Mouse (Mus musculus): ENCODE measurements around the gene Srsf10. TPM values are rescaled to one million over a fixed set of nuclear protein-coding genes. Genes with fewer than 3 reads are reported as not detected.

Gene Srsf10
- total RNA-seq, 2 experiments from 2014 or later: 71.0 to 77.4 TPM

- intact Hi-C loops (cut with DNase I): loop anchor here (2.0 to 10.0 kb wide), 2 partner anchors 74 to 952 kb away; partner anchors contain the start of gene Rsrp1
- DNase-seq (ENCODE audit: low spot score in 2 of 2): peak; percentile 80 to 95
Observed at GRCm38 (mm10) chr4:135876583-135877020, 21.1 kb downstream of the Srsf10 start.

- intact Hi-C loops (cut with DNase I): loop anchor here (2.0 to 10.0 kb wide), 2 partner anchors 75 to 953 kb away; partner anchors contain the start of gene Rsrp1
Observed at GRCm38 (mm10) chr4:135877742-135878141, 22.2 kb downstream of the Srsf10 start.

DNA sequence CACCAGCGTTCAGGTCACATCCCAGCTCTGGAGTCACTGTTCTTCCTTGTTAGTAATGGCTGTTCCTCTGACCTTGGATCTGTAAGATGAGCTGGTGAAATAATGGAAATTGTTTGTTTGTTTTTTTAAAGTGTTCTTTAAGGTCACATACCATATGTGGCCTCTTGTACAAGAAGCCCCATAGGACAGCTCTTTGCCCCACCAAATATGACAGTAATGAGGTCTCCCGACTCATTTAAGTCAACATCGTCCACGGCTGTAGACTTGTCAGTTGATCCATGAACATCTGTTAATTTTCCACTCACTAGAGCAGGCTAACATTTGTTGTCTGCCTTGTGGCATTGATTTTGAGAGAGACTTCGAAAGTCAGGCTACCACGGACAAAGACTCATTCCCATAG is 23.5 kb downstream of the Srsf10 start:
- intact Hi-C loops (cut with DNase I): loop anchor here (10.0 kb wide), 1 partner anchor 954 kb away; the partner anchor contains the start of gene Rsrp1
- no peak for DNase-seq (ENCODE audit: low spot score in 2 of 2)

More at GRCm38 (mm10) chr4:135877742-135878141, 22.2 kb downstream of the Srsf10 start:
- DNase-seq (ENCODE audit: low spot score in 2 of 2): no peak

DNA sequence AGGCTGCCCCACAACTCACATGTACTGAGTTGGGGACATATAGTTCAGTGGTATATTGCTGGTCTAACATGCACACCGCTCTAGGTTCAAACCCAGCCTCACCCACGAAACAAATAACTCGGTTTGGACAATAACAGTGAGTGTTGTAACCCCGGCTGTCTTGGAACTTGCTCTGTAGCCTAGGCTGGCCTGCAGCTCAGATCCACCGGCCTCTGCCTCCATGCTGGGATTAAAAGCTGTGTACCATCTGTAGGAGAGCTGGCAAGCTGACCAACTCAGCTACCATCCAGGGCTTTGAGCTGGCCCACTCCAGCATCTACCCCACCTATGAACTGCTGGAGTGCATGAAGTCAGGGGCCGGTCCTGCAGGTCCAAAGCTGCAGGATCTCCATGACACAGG is 24.5 kb downstream of the Srsf10 start:
- DNase-seq (ENCODE audit: low spot score in 2 of 2): no peak
- intact Hi-C loops (cut with DNase I): no loop called here

DNA sequence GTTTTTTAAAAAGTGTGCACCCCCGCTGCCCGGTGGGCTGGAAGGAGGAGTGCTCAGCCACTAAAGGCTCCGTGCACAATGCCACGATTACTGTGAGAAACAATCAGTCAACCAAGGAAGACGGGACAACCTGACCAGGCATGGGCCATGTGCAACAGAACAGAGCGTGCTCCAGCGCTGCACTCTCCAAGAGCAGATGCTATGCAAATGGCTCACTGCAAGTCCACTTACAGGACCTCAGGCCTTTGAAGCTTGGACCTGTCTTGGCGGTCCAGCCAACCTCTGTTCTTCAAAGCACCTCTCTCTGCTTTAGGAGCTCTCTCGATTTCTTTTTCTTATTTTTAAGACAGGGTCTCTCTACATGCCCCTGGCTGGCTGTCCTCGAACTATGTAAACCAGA is 25.0 kb downstream of the Srsf10 start:
- DNase-seq (ENCODE audit: low spot score in 2 of 2): no peak
- intact Hi-C loops (cut with DNase I): no loop called here

DNA sequence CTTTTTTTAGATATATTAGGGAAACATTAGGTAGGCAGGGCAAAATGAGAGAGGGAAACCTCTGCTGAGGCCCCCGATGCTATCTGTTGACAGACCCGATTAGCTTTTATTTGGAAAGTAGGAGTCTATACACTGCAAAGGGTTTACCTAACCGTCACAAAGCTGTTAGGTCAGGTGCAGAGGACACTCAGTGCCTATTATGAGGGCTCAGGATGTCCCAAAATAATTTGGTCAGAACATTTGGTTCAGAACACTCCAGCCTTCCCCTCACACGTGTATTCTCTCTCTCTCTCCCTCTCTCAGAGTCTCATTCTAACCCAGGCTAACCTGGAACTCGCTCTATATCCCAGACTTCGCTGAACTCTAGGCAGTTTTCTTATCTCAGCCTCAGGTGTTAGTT is 26.5 kb downstream of the Srsf10 start:
- no peak for DNase-seq (ENCODE audit: low spot score in 2 of 2)
- intact Hi-C loops (cut with DNase I): no loop called here

DNA sequence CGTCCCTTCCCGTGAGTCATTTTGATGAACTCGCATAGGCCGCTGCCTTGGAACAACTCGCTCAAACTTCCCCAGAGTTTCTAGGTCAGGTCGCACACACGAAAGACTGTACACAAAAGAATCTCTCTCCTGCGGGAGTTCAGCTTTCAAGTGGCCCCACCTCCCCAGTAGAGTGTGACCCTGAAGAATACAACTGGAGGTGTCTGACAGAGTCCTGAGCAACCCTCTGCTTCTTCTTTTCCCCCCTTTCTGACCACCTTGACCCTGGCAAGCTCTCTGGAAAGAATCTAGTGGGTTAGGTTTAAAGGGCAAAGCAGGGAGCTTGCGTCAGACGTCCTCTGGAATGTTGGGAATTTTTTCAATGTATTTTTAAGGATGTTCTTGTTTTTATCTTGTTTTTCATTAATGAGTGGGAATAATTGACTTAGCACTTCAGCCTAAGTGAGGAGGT is 27.9 kb downstream of the Srsf10 start:
- DNase-seq (ENCODE audit: low spot score in 2 of 2): no peak
- intact Hi-C loops (cut with DNase I): no loop called here

- DNase-seq (ENCODE audit: low spot score in 2 of 2): no peak
- intact Hi-C loops (cut with DNase I): no loop called here
Observed at GRCm38 (mm10) chr4:135883881-135884516, 28.5 kb downstream of the Srsf10 start.

GRCm38 (mm10) chr4:135884531-135884930 is 29.0 kb downstream of the Srsf10 start:
- intact Hi-C loops (cut with DNase I): no loop called here
- no peak for DNase-seq (ENCODE audit: low spot score in 2 of 2)

DNA sequence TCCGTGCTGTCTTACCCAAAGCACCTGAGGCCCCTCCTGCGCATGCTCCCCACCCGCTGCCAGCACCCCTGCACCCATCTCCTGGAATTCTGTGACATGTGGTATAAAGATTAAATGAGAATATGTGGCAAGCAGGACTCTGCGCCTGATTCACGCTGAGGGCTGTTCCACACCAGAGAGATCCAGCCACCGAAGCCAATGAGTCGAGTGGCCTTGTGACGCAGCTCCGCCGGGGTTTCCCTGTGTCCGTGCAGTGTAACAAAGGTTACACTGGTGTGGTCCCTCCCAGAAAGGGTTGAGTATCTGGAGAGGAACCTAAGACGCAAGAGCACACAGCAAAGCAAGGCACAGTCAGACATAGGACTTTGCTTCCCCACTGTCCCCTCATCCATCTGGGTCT is 30.1 kb downstream of the Srsf10 start:
- intact Hi-C loops (cut with DNase I): no loop called here
- DNase-seq (ENCODE audit: low spot score in 2 of 2): no peak

DNA sequence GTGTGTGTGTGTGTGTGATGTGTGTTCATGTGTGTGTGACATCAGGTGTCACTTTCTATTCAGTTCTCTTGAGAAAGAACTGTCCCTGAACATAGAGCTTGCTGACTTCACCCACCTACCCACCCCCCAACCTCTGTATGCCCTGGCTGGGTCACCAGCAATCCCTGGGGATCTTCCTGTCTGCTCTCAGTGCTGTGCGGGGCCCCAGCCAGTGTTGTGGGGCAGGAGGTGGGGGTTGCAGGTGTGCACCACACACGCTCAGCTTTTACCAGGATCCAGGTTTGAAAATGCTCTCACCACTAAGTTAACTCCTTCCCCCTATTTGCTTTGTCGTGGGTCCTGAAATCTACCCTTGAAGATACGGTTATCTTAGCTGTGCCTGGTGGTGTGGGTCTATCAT is 30.6 kb downstream of the Srsf10 start:
- intact Hi-C loops (cut with DNase I): no loop called here
- no peak for DNase-seq (ENCODE audit: low spot score in 2 of 2)

DNA sequence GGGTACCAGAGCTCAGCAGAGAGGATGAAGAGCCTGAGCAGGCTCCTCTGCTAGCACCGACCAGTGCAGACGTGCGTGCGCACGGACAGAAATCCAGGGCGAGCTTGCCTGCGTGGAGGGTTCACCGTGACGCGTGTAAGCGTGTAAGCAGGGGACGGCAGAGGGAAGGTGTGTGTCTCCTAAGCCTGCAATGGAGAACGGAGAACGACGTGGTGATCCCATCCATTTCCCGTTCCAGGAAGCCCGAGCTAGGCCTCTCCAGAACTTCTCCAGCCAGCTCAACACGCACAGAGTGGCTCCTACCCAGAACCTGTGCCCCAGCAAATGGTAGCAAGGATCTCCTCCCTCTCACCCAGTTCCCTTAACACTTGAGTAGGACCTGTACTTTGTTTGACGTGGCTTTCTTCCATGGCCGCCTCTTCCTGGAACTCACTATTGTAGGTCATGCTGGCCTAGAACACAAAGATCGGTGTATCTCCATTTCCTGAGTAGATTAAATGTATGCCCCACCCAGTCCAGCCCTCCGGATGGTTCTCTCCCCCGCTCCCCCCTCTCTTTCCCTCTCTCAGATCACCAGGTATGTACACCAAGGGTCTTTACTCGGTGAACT is 33.0 kb downstream of the Srsf10 start:
- DNase-seq (ENCODE audit: low spot score in 2 of 2): no peak
- intact Hi-C loops (cut with DNase I): no loop called here

- no peak for DNase-seq (ENCODE audit: low spot score in 2 of 2)
- intact Hi-C loops (cut with DNase I): no loop called here
Observed at GRCm38 (mm10) chr4:135889146-135889883, 33.8 kb downstream of the Srsf10 start.

GRCm38 (mm10) chr4:135889884-135890283 is 34.3 kb downstream of the Srsf10 start:
- intact Hi-C loops (cut with DNase I): loop anchor here (1.0 to 5.0 kb wide), 2 partner anchors 30 to 72 kb away; partner anchors contain the start of genes Fuca1 and Gale
- peak; percentile 60 to 72 for DNase-seq (ENCODE audit: low spot score in 2 of 2)

GRCm38 (mm10) chr4:135891539-135891938 is 36.0 kb downstream of the Srsf10 start:
- intact Hi-C loops (cut with DNase I): loop anchor here (5.0 kb wide), 1 partner anchor 71 kb away; the partner anchor contains the start of gene Gale

GRCm38 (mm10) chr4:135892884-135893283 is 37.3 kb downstream of the Srsf10 start:
- no peak for DNase-seq (ENCODE audit: low spot score in 2 of 2)

More at GRCm38 (mm10) chr4:135891539-135891938, 36.0 kb downstream of the Srsf10 start:
- DNase-seq (ENCODE audit: low spot score in 2 of 2): no peak

GRCm38 (mm10) chr4:135895071-135895571 is 39.6 kb downstream of the Srsf10 start, which contains the start of gene Cnr2:
Gene Cnr2, plus strand, starts transcription at chr4:135895394.
- intact Hi-C loops (cut with DNase I): no loop called here
- DNase-seq (ENCODE audit: low spot score in 2 of 2): no peak

More at GRCm38 (mm10) chr4:135892884-135893283, 37.3 kb downstream of the Srsf10 start:
- intact Hi-C loops (cut with DNase I): loop anchor here (5.0 kb wide), 1 partner anchor 69 kb away; the partner anchor contains the start of gene Gale

GRCm38 (mm10) chr4:135896157-135896556 is 40.6 kb downstream of the Srsf10 start:
- no peak for DNase-seq (ENCODE audit: low spot score in 2 of 2)
- intact Hi-C loops (cut with DNase I): no loop called here

GRCm38 (mm10) chr4:135898380-135899049 is 43.0 kb downstream of the Srsf10 start:
- DNase-seq (ENCODE audit: low spot score in 2 of 2): no peak
- intact Hi-C loops (cut with DNase I): no loop called here

All from left cerebral cortex, postnatal 14 days (tissue).